Mouse (Mus musculus) hematopoietic stem cell, adult 5-6 weeks (primary cell): ENCODE data around the gene Ogn. TPM values are rescaled to one million over a fixed set of nuclear protein-coding genes. Genes with fewer than 3 reads are reported as not detected.
"Not testable (repeated sequence)": the region's sequence is repeated elsewhere in the genome, so short reads cannot be mapped to it uniquely, and the experiment has no call there.

Experiments used
- ATAC-seq, 2 experiments: fragments of 125-278 bp in 1 of 2; replicated peaks in 1 of 2; 2 replicates each; pipeline ENCODE4 v1.8.0; 2016 to 2017; ENCODE audit warnings: inconsistent platforms in 2 of 2, mild to moderate bottlenecking in 2 of 2, moderate number of reproducible peaks in 2 of 2, low read depth in 1 of 2, moderate TSS enrichment in 1 of 2; ENCODE audit not compliant: low FRiP score in 2 of 2, poor library complexity in 2 of 2, severe bottlenecking in 2 of 2, insufficient read depth in 1 of 2, low TSS enrichment in 1 of 2
- total RNA-seq: library from RNA; stranded (forward); fragments of 172-1452, 232-1000 nt; gene quantifications from 2 replicates; pipeline ENCODE4 v1.2.3, GENCODE M21; 2017

Ogn gene
- total RNA-seq = 0.38 TPM in 1 of 2 replicates, not detected in the other

DNA sequence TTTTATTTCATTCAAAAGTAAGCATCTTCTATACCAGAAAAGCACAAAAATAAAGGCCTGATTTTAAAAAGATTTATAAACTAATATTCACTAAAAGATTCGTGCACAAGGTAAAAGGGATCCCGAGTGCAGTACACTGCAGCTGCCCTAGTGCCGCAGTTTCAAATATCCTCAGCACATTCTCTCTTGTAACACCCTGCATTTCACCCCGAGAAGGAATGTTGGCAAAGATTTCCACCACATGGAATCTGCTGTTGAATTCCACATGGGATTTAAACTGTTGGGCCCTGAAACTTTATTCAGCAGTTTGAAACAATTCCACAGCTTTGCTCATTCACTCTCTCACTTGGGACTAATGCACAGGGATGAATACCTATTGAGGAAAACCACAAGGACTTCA, at the start of gene Ogn:
Ogn (plus strand) TSS at position 333 of the 400 bp plus-strand sequence.
- no peak for ATAC-seq

DNA sequence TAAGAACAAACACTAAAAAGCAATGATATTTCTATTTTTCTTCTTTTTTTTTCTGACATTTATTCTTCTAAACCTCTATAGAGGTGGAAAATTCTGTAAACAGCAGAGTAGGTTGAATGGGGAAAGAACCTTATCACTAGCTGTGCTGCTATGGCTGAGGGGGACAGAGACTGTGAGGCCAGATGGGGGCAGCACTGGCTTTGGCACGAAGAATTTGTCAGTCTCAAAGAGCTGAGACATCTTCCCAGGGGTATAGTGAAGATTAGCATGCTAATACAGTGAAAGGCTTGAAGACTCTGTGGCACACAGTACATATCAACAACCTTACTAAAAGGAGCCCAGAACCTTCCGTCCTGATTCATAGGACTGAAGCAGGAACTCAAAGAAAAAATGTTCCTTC, 48.7 kb upstream of the Ogn start:
- ATAC-seq = no peak

DNA sequence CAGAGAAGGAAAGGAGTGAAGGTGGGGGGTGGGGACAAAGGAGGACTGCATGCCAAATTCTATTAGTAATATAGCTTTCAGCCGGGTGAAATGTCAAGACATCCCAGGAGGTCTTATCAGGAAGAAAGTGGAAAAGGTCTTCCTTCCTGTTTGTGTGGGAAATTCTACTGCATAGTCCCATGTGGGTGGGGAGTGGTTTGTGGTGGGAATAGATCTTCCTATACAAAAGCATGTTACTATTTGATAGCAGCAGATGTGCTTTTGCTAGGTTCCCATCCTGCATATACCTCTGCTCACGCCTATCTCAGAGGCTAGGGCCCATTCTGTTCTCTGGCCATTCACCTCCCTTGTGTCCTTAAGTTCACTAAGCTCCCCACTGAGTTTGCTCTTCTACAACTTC, 47.0 kb upstream of the Ogn start:
- no peak for ATAC-seq

DNA sequence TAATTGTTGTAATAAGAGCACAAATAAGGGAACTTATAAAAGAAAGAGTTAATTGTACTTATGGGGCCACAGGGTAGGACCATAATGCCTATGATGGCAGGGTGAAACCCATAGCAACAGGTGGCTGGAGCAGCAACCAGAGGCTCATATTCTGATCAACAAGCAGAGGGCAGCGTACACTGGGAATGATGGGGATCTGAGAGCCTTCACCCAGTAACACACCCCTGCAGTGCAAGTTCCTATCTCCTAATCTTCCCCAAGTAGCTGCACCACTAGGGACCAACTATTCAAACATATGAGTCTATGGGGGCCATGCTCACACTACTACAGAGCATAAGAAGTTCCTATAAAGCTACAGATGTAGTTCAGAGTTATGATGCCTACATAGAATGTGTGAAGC, 43.5 kb upstream of the Ogn start:
- ATAC-seq = no peak

DNA sequence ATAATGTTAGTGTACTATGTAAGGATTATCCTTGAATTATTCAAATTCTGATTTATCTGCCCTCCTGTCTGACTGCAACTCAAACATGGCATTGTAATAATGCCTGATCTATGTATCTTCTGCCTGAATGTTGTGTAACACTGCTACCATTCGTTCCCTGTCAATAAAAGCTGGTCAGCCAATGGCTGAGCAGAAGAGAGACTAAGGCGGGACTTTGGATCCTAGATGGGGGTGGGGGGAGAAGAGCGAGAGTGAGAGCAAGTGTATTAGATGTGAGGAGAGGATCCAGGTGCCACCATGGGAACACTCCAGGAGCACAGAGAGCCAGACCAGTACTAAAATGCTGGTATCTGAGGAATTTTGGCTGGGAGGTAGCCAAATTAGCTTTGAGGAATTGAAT, 37.5 kb upstream of the Ogn start:
- no peak for ATAC-seq

DNA sequence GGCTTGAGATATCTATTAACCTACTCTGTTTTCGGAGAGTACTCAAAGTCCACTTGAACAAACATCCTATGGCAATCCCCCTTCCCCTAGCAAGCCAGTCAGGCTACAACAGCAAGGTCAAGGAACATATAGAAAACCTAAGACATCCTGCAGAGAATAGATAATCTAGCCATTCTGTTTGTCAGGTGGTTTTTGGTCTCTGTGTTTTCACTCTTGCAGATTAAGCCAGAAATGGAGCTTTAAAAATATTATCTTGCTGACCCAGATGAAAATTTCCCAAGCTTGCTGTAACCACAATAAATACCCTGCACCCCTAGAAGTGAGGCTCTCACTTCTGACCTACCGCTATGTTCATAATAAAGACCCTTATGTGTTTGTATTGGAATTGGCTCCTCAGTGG, 36.4 kb upstream of the Ogn start:
- ATAC-seq = no peak

DNA sequence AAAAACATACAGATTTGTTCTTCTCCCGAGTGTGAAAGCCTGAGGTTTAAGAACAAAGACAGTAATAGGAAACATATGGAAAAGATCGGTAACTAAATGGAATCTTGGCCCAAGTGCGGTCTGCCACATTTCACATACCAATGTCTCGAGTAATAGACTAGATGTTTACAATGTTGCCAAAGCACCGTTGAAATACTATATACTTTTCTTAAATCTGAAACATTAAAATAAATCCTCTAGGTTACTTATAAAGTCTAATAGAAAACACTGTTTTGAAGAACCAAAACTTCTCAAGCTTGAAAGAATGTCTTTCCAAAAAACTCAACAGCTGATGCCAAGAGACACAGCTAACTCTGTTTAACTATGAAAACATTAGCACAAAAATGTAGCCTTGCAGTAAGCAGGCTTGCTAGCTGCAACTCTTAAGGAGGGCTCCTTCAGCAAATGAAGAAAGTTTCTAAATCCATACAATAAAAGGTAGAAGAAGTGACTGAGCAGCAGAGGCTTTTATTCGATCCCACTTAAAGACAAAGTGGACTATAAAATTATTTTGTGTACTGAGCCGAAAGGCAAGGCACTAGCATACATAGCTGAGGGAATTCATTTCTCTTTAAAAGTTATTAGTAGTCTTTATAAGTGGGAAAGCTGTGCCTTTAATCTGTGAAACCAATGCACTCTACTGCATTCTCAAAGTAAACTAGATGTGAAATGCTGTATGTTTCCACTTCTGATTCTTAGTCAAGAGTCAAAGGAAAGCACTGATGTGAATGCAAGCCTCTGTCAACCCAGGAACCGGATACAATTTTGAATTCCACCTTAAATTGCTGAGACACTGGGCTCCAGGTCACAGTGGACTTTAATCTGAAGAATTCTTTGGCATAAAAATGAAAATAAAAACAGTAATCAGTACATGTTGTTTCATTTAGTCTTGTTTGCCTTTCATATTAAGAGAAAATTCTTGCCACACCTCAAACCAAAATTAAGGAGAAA, 26.0 kb upstream of the Ogn start, which contains the start of gene Omd:
Omd (plus strand) TSS at position 922 of the 990 bp plus-strand sequence.
- ATAC-seq = no peak

DNA sequence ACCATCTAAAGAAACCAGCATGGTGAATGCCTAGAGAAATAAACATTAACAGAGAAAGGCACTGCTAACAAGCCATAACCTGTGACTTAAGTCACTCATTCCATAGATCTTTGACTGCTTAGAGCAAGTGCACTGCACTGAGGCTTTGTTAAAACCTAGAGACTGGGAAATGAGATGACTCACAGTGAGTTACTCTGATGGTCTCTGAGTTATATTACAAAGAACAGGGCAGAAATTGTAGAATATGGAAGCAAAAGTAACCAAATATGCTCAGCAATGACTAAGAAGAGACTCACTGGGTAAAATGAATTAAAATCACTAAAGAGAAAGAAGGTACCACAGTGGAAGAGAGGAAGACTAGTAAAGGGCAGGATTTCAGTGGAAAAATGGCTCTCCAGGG, 24.0 kb upstream of the Ogn start:
- ATAC-seq = no peak

DNA sequence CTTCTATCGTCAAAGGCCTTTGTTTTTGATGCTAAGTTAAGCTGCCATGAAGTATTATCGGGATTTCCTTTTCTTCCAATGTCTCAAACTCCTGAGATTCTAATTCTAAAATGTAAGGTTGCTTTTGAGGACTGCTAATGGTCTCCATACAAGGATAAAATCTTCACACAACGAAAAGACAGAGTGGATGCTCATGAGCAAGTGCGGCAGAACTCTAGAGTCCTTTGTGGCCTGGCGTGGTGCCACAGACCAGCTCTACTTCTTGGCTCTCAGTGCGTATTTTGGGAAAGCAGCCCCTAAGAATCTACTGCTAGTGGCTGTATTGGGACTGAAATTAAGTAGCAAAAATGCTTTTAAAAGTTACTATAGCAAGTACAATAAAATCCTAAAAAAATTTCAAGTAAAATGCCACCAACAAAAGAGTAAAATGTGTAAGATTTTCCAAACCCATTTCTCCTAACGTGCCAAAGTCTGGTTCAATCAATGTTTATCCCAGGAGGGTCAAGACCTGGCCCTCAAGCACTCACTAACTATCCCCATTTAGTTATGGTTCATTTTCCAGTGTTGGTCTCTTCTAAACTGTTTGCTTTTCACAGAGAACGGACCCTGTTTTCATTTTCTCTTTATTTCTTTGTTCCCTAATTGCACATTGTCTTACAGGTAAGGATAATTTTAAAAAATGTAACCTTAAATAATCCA, 23.4 kb upstream of the Ogn start:
- ATAC-seq = 0 out of 4 replicates have a peak, but pooled peaks of 1 of the 2 experiments have one; percentile 17

DNA sequence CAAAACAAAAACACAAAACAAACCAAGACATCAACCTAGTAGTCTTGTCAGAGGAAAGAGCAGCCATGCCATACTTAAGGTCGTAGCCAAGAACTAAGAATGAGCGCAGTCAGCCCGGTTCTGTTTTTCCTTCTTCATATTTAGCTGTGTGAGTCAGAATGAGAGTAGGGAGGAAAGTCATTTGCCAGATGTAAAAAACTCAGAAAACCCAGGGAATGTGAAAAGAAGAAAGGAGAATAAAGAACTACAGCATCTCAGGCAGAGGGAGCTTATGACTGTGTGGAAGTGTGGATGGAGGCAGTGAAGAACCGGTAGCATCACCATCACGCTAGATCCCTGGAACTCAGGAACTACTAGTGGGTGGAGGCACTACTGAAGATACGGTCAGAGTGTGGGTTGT, 21.8 kb upstream of the Ogn start:
- ATAC-seq = no peak

DNA sequence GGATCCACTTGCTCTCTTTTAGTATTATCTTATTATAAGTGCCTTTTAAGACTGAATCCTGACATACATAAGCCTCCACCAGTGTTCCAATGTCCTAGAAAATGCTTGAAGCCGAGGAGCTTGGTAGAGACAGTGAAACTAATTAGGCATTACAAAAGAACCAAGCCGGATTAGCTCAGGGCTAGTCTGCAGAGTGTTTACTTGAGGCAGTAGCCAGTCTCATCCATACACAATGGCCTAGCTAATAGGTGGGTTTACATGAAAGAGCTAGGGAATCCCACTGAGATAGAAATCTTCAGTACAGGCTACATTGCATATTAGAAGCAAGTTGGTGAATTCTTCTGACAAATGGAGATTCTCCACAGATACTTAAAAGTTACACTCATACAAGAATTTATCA, 5.3 kb upstream of the Ogn start:
- not testable (repeated sequence) for ATAC-seq

DNA sequence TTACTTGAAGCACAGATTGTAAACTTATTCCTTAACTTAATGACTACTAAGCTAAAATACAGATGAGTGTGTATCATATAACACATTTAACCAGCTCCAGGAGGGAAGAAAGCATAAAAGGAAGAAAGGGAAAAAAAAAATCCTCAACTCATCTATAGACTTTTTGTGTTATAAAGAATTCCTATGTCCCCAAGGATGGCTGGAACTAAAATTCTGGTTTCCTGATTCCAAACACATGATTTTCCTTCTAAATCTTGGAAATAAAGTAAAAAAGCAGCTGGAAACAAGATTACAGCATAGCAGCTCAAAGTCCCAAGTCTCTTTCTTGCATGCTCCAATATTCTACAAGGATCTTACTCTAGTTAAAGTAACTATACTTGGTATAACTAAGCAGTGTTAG, 4.2 kb upstream of the Ogn start:
- no peak for ATAC-seq

DNA sequence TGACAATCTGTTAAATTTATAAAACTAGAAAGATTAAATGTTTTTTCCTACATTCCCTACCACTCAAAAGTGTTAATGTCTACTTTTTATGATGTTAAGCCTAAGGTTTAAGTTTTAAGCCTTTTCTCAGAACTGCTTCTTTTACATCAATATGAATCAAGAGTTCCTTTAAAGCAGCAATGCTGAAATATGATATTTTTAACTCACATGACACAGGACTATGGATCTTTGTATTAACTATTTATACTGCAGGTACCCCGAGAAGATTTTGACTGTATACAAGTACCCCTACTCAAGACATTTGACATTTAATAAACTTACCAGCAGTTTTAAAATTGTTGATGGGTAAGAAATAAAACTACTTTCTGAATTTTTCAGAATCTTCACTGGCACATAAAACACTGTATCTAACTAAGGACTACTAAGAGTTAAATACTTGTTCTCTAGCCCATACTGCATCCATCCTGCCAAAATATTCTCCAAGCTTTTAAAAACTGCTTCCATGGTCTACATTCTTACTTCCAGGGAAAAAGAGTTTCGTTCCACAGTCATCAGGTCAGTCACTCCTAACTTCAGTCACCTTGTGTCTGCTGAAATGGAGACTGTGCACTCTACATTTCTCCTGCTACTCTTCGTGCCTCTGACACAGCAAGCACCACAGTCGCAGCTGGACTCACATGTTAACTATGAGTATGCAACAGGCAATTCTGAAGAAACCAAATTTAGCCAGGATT, 910 bp downstream of the Ogn start:
- ATAC-seq = no peak

DNA sequence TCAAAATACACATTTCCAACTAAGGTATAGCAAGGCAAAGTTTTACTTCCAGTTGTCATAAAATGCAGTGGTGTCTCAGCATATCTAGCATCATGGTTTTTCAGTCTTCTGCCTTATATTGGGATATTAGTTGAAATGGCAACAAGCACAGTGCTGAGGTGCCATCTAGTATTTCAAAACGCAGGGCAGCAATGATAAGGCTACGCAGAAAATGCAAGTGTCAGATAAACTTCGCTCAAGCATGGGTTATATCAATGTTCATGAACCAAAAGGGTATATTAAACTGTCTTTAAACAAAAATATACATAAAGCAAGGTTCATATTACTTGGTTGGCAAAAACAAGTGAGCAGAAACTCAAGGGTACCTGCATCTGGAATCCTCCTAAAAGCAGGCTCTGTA, 9.2 kb downstream of the Ogn start:
- no peak for ATAC-seq

DNA sequence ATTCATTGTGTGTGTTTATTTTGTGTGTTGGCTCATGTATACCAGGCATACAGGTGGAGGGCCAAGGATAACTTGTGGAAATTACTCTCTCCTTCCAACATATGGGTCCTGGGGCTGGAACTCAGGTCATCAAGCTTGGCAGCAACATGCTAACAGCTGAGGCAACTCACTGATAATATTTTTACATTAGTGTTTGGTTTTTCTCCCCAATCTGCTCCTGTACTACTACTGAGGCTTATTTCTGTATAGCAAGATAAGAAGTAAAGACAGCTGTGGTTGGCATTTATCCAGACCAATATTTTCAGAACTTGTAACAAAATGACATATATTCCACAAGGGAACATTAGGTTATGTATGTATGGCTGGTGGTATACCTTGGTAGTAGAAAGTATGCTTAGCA, 10.5 kb downstream of the Ogn start:
- no peak for ATAC-seq

DNA sequence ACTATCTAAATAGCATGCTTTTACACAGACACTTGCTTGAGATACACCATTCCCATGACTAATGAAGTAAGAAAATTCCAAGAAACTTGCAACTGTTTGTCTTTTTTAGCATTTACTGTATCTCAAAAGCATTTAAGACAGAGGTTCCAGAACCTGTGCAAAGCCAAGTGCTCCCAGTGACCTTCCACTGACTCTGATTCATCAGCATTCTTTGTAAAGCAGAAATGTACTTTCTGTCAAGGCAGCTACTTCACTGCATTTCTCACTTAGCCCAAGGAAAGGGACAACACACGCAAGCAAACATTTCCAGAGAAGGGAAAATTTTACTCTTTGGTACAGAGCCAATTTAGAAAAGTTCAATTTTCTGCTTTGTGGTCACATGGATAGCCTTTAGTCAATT, 15.4 kb downstream of the Ogn start:
- ATAC-seq = no peak

DNA sequence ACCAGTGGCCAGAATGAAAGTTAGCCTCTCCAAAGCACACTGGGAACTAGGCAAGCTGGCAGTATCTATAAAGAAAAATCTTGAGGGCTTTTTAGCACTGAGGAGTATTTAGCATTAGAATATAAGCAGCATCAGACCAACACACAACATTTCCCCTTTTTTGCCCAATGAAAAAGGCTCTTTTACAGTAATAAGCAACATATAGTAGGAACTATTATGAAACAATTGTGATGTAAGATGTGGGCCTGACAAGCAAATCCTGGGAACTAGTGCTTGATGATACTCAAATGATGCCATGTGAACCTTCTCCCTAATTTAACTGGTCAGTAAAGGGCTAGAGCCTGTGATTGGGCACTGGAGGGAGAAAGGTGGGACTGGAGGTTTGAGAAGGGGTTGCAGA, 20.3 kb downstream of the Ogn start:
- ATAC-seq = no peak

DNA sequence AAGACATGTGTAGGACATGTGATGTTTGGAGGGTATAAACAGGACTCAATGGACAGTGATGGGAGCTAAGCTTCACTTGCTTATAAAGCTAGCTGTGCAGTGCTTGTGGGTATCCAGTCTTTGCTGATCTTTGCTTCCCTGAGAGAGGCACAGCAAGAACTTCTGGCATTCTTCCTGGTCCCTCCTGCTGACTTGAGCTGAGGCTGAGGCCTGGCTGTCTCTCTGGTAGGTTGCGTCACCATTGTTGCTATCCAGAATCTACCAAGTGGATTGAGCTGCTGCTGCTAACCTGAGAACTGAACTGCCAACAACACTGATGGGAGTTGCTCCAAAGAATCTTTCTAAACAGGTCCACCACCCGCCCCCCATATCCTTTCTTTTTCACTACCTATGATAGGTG, 21.2 kb downstream of the Ogn start:
- ATAC-seq = no peak
